Mouse (Mus musculus): ENCODE measurements around the gene Rin2. TPM values are rescaled to one million over a fixed set of nuclear protein-coding genes. Genes with fewer than 3 reads are reported as not detected.

Rin2 gene
- polyA plus RNA-seq, 1 experiment from 2014 or later, result 11.9 TPM

GRCm38 (mm10) chr2:145838675-145839074, 163.7 kb downstream of the Rin2 start:
- no peak for TF ChIP-seq CTCF (IDR thresholded peaks at IDR 0.05; ENCODE audit: low read depth)
- no peaks in the 10 kb centered on the region for H3K27me3 ChIP-seq (replicated peaks; ENCODE audit: control insufficient read depth, insufficient read depth, low read length)

GRCm38 (mm10) chr2:145839565-145840315, 164.7 kb downstream of the Rin2 start:
- WGBS, result 89% methylated on average over 9 of the region's 9 CpGs
- H3K9ac ChIP-seq (ENCODE audit: low read depth, low read length), result no peak overlapping the region
- peaks cover 3% of the 10 kb centered on the region; the same call in 1 of the 2 replicates for H3K36me3 ChIP-seq (ENCODE audit: control insufficient read depth, insufficient read depth)
- no peak overlapping the region for H3K4me3 ChIP-seq (ENCODE audit: low read depth, low read length)
- no peak for ATAC-seq
- H3K4me2 ChIP-seq (replicated peaks; ENCODE audit: low read depth), result no peak overlapping the region
- no peaks in the 10 kb centered on the region for H3K27me3 ChIP-seq (replicated peaks; ENCODE audit: control insufficient read depth, insufficient read depth, low read length)
- H3K4me1 ChIP-seq (replicated peaks; ENCODE audit: control insufficient read depth, insufficient read depth, low read length), result peaks cover 12% of the 10 kb centered on the region; the same call in 1 of the 2 replicates
- no peaks in the 10 kb centered on the region for H3K9me3 ChIP-seq (ENCODE audit: control insufficient read depth)
- TF ChIP-seq CTCF (IDR thresholded peaks at IDR 0.05; ENCODE audit: low read depth), result no peak
- H3K27ac ChIP-seq (ENCODE audit: low read depth, low read length), result 0 out of 2 replicates have a peak overlapping the region, but pooled peaks have one; percentile 16

More at GRCm38 (mm10) chr2:145838675-145839074, 163.7 kb downstream of the Rin2 start:
- 72% methylated on average over 3 of the region's 3 CpGs for WGBS
- Histone ChIP-seq H3K9me3 (ENCODE audit: control insufficient read depth) (no peaks in the 10 kb centered on the region), H3K4me3 (ENCODE audit: low read depth, low read length) (no peak overlapping the region), H3K9ac (ENCODE audit: low read depth, low read length) (no peak overlapping the region), H3K27ac (ENCODE audit: low read depth, low read length) (no peak overlapping the region), H3K36me3 (ENCODE audit: control insufficient read depth, insufficient read depth) (no peaks in the 10 kb centered on the region), H3K4me1 (replicated peaks; ENCODE audit: control insufficient read depth, insufficient read depth, low read length) (peaks cover 12% of the 10 kb centered on the region; the same call in 1 of the 2 replicates), H3K4me2 (replicated peaks; ENCODE audit: low read depth) (no peak overlapping the region)
- no peak for ATAC-seq

- no peak overlapping the region for H3K9ac ChIP-seq (ENCODE audit: low read depth, low read length)
- no peak overlapping the region for H3K4me2 ChIP-seq (replicated peaks; ENCODE audit: low read depth)
- H3K27ac ChIP-seq (ENCODE audit: low read depth, low read length), result peak overlapping the region; percentile 16
- H3K36me3 ChIP-seq (ENCODE audit: control insufficient read depth, insufficient read depth), result peaks cover 8% of the 10 kb centered on the region; the same call in 1 of the 2 replicates
- 65% methylated on average over 3 of the region's 3 CpGs for WGBS
- H3K4me1 ChIP-seq (replicated peaks; ENCODE audit: control insufficient read depth, insufficient read depth, low read length), result peaks cover 12% of the 10 kb centered on the region; the same call in 1 of the 2 replicates
- ATAC-seq, result peak; percentile 31; the same call in 1 of the 2 replicates
- no peaks in the 10 kb centered on the region for H3K27me3 ChIP-seq (replicated peaks; ENCODE audit: control insufficient read depth, insufficient read depth, low read length)
- H3K9me3 ChIP-seq (ENCODE audit: control insufficient read depth), result no peaks in the 10 kb centered on the region
- H3K4me3 ChIP-seq (ENCODE audit: low read depth, low read length), result no peak overlapping the region
- no peak for TF ChIP-seq CTCF (IDR thresholded peaks at IDR 0.05; ENCODE audit: low read depth)
These were observed 165.3 kb downstream of the Rin2 start for GRCm38 (mm10) chr2:145840320-145840719.

GRCm38 (mm10) chr2:145840910-145841870, 166.2 kb downstream of the Rin2 start:
- Histone ChIP-seq H3K4me1 (replicated peaks; ENCODE audit: control insufficient read depth, insufficient read depth, low read length) (peaks cover 5% of the 10 kb centered on the region; the same call in 1 of the 2 replicates), H3K9me3 (ENCODE audit: control insufficient read depth) (no peaks in the 10 kb centered on the region), H3K27ac (ENCODE audit: low read depth, low read length) (peak overlapping the region; percentile 51; the same call in 1 of the 2 replicates), H3K4me2 (replicated peaks; ENCODE audit: low read depth) (no peak overlapping the region; the same call in 1 of the 2 replicates), H3K27me3 (replicated peaks; ENCODE audit: control insufficient read depth, insufficient read depth, low read length) (no peaks in the 10 kb centered on the region), H3K9ac (ENCODE audit: low read depth, low read length) (no peak overlapping the region), H3K4me3 (ENCODE audit: low read depth, low read length) (no peak overlapping the region), H3K36me3 (ENCODE audit: control insufficient read depth, insufficient read depth) (peaks cover 14% of the 10 kb centered on the region; the same call in 1 of the 2 replicates)
- peak; percentile 87 for ATAC-seq
- 49% methylated on average over 12 of the region's 12 CpGs for WGBS
- no peak for TF ChIP-seq CTCF (IDR thresholded peaks at IDR 0.05; ENCODE audit: low read depth)

GRCm38 (mm10) chr2:145843322-145843721, 168.3 kb downstream of the Rin2 start:
- H3K9me3 ChIP-seq (ENCODE audit: control insufficient read depth), result no peaks in the 10 kb centered on the region
- TF ChIP-seq CTCF (IDR thresholded peaks at IDR 0.05; ENCODE audit: low read depth), result no peak
- H3K4me1 ChIP-seq (replicated peaks; ENCODE audit: control insufficient read depth, insufficient read depth, low read length), result peaks cover 5% of the 10 kb centered on the region; the same call in 1 of the 2 replicates
- no peak for ATAC-seq
- 80% methylated on average over 6 of the region's 6 CpGs for WGBS
- H3K9ac ChIP-seq (ENCODE audit: low read depth, low read length), result no peak overlapping the region
- 0 out of 2 replicates have a peak overlapping the region, but pooled peaks have one; percentile 31 for H3K27ac ChIP-seq (ENCODE audit: low read depth, low read length)
- no peaks in the 10 kb centered on the region for H3K27me3 ChIP-seq (replicated peaks; ENCODE audit: control insufficient read depth, insufficient read depth, low read length)
- no peak overlapping the region for H3K4me2 ChIP-seq (replicated peaks; ENCODE audit: low read depth)
- H3K4me3 ChIP-seq (ENCODE audit: low read depth, low read length), result no peak overlapping the region
- peaks cover 24% of the 10 kb centered on the region for H3K36me3 ChIP-seq (ENCODE audit: control insufficient read depth, insufficient read depth)

Data from intestine, postnatal 0 days (tissue).